Mouse (Mus musculus) MEL (cell line): Measurements from ENCODE around the gene Tmem50a. TPM values are rescaled to one million over a fixed set of nuclear protein-coding genes. Genes with fewer than 3 reads are reported as not detected.

Experiments used
- DNase-seq: peaks from one replicate; pipeline ENCODE4 v3.0.0; 2011; ENCODE audit warnings: low read depth, low spot score
- H3K27ac ChIP-seq: 2 replicates; pipeline ENCODE4 v1.5.1; 2012; ENCODE audit warnings: low read depth, mild to moderate bottlenecking, control low read depth, low read length, moderate library complexity; ENCODE audit not compliant: control insufficient read depth
- H3K27me3 ChIP-seq, 2 experiments: fragments of 150-350 bp in 1 of 2; sonication (generic) in 1 of 2; 2 replicates each; pipeline ENCODE4 v1.6.1; 2012; ENCODE audit warnings: low read length in 2 of 2, mild to moderate bottlenecking in 2 of 2, improper control_type of control experiment in 1 of 2, moderate library complexity in 1 of 2; ENCODE audit not compliant: insufficient read depth in 2 of 2, control insufficient read depth in 1 of 2
- H3K36me3 ChIP-seq, 2 experiments: 2 replicates each; pipeline ENCODE4 v1.6.1; 2012 to 2014; ENCODE audit warnings: low read length in 2 of 2, improper control_type of control experiment in 1 of 2, inconsistent platforms in 1 of 2, mild to moderate bottlenecking in 1 of 2; ENCODE audit not compliant: insufficient read depth in 2 of 2, control insufficient read depth in 1 of 2
- H3K4me1 ChIP-seq, 2 experiments: fragments of 150-350 bp in 1 of 2; sonication (generic) in 1 of 2; 2 replicates each; pipeline ENCODE4 v1.6.1; 2012; ENCODE audit warnings: low read length in 2 of 2, improper control_type of control experiment in 1 of 2, mild to moderate bottlenecking in 1 of 2; ENCODE audit not compliant: insufficient read depth in 2 of 2, control insufficient read depth in 1 of 2
- H3K4me3 ChIP-seq, 2 experiments: fragments of 150-350 bp in 1 of 2; sonication (generic) in 1 of 2; 2 replicates each; pipeline ENCODE4 v1.5.1; 2012; ENCODE audit warnings: low read depth in 2 of 2, low read length in 2 of 2, mild to moderate bottlenecking in 2 of 2, moderate library complexity in 2 of 2, control low read depth in 1 of 2, improper control_type of control experiment in 1 of 2; ENCODE audit not compliant: control insufficient read depth in 1 of 2, insufficient read depth in 1 of 2
- H3K79me2 ChIP-seq: 2 replicates; pipeline ENCODE4 v1.6.1; 2012; ENCODE audit warnings: mild to moderate bottlenecking, low read length, moderate library complexity; ENCODE audit not compliant: control insufficient read depth, poor library complexity, insufficient read depth
- H3K9ac ChIP-seq: 2 replicates; pipeline ENCODE4 v1.6.1; 2012; ENCODE audit warnings: low read depth, mild to moderate bottlenecking, control low read depth, low read length, moderate library complexity; ENCODE audit not compliant: control insufficient read depth, poor library complexity, severe bottlenecking
- H3K9me3 ChIP-seq: fragments of 150-350 bp; sonication (generic); replicated peaks from 2 replicates; pipeline ENCODE4 v1.6.1; 2012; ENCODE audit warnings: mild to moderate bottlenecking, low read length, improper control_type of control experiment, moderate library complexity; ENCODE audit not compliant: insufficient read depth
- BHLHE40 ChIP-seq: IDR thresholded peaks from 2 replicates; pipeline ENCODE4 v1.6.1; 2012; ENCODE audit warnings: low read depth, mild to moderate bottlenecking, inconsistent platforms, low read length, improper control_type of control experiment, borderline replicate concordance
- CHD2 ChIP-seq: IDR thresholded peaks from 2 replicates; pipeline ENCODE4 v1.6.1; 2011; ENCODE audit warnings: low read length, improper control_type of control experiment
- CTCF ChIP-seq, 3 experiments: IDR thresholded peaks in 2 of 3; conservative IDR thresholded peaks in 1 of 3; 2 replicates each; pipeline ENCODE4 v1.5.1; 2011 to 2012; ENCODE audit warnings: low read length in 3 of 3, low read depth in 2 of 3, mild to moderate bottlenecking in 2 of 3, improper control_type of control experiment in 1 of 3, inconsistent platforms in 1 of 3, mixed read lengths in 1 of 3, moderate library complexity in 1 of 3; ENCODE audit not compliant: control insufficient read depth in 1 of 3, insufficient read depth in 1 of 3, poor library complexity in 1 of 3, severe bottlenecking in 1 of 3
- E2F4 ChIP-seq: IDR thresholded peaks from 2 replicates; pipeline ENCODE4 v1.6.1; 2011; ENCODE audit warnings: low read depth, low read length, improper control_type of control experiment, borderline replicate concordance
- ELF1 ChIP-seq: IDR thresholded peaks from 2 replicates; pipeline ENCODE4 v1.6.1; 2014; ENCODE audit warnings: low read depth, mild to moderate bottlenecking, inconsistent platforms, low read length, improper control_type of control experiment, moderate library complexity
- EP300 ChIP-seq, 2 experiments: IDR thresholded peaks; 2 replicates each; pipeline ENCODE4 v1.6.1; 2011; ENCODE audit warnings: improper control_type of control experiment in 2 of 2, low read length in 2 of 2, low read depth in 1 of 2, mild to moderate bottlenecking in 1 of 2
- ETS1 ChIP-seq: IDR thresholded peaks from 2 replicates; pipeline ENCODE4 v1.6.1; 2012; ENCODE audit warnings: low read depth, mild to moderate bottlenecking, inconsistent platforms, low read length, improper control_type of control experiment, moderate library complexity
- GATA1 ChIP-seq: IDR thresholded peaks from 2 replicates; pipeline ENCODE4 v1.6.1; 2011; ENCODE audit warnings: low read depth, low read length, improper control_type of control experiment
- HCFC1 ChIP-seq: IDR thresholded peaks from 2 replicates; pipeline ENCODE4 v1.6.1; 2012; ENCODE audit warnings: low read depth, mild to moderate bottlenecking, inconsistent platforms, low read length, improper control_type of control experiment, moderate library complexity
- MAX ChIP-seq: IDR thresholded peaks from 2 replicates; pipeline ENCODE4 v1.6.1; 2011; ENCODE audit warnings: low read length, improper control_type of control experiment
- MAZ ChIP-seq: IDR thresholded peaks from 2 replicates; pipeline ENCODE4 v1.6.1; 2012; ENCODE audit warnings: low read depth, mild to moderate bottlenecking, inconsistent platforms, low read length, improper control_type of control experiment
- MEF2A ChIP-seq: IDR thresholded peaks from 2 replicates; pipeline ENCODE4 v1.6.1; 2014; ENCODE audit warnings: low read depth, mild to moderate bottlenecking, inconsistent platforms, low read length, improper control_type of control experiment; ENCODE audit not compliant: poor library complexity, insufficient replicate concordance, severe bottlenecking; ENCODE audit errors: extremely low read depth
- MXI1 ChIP-seq: IDR thresholded peaks from 2 replicates; pipeline ENCODE4 v1.6.1; 2011; ENCODE audit warnings: mild to moderate bottlenecking, low read depth, low read length, improper control_type of control experiment
- MYB ChIP-seq: IDR thresholded peaks from 2 replicates; pipeline ENCODE4 v1.6.1; 2011; ENCODE audit warnings: mild to moderate bottlenecking, low read depth, low read length, improper control_type of control experiment
- MYC ChIP-seq: IDR thresholded peaks from 2 replicates; pipeline ENCODE4 v1.6.1; 2011; ENCODE audit warnings: low read depth, mild to moderate bottlenecking, low read length, improper control_type of control experiment, moderate library complexity
- NELFE ChIP-seq: IDR thresholded peaks from 2 replicates; pipeline ENCODE4 v1.6.1; 2011; ENCODE audit warnings: low read depth, low read length, improper control_type of control experiment
- NRF1 ChIP-seq: IDR thresholded peaks from 2 replicates; pipeline ENCODE4 v1.6.1; 2014; ENCODE audit warnings: low read depth, mild to moderate bottlenecking, inconsistent platforms, low read length, improper control_type of control experiment, moderate library complexity; ENCODE audit not compliant: poor library complexity, insufficient read depth, severe bottlenecking
- POLR2A ChIP-seq, 2 experiments: IDR thresholded peaks; 2 replicates each; pipeline ENCODE4 v1.6.1; 2011 to 2012; ENCODE audit warnings: low read length in 2 of 2, mild to moderate bottlenecking in 2 of 2, control low read depth in 1 of 2, improper control_type of control experiment in 1 of 2, low read depth in 1 of 2, moderate library complexity in 1 of 2; ENCODE audit not compliant: control insufficient read depth in 1 of 2, insufficient read depth in 1 of 2, poor library complexity in 1 of 2
- POLR2AphosphoS2 ChIP-seq: IDR thresholded peaks from 2 replicates; pipeline ENCODE4 v1.6.1; 2011; ENCODE audit warnings: low read length, improper control_type of control experiment
- POLR2AphosphoS5 ChIP-seq: IDR thresholded peaks from 2 replicates; pipeline ENCODE4 v1.6.1; 2012; ENCODE audit warnings: low read depth, borderline replicate concordance, mild to moderate bottlenecking, inconsistent platforms, low read length, moderate library complexity, mixed read lengths
- RAD21 ChIP-seq: IDR thresholded peaks from 2 replicates; pipeline ENCODE4 v1.6.1; 2011; ENCODE audit warnings: mild to moderate bottlenecking, low read depth, low read length, improper control_type of control experiment
- RCOR1 ChIP-seq: IDR thresholded peaks from 2 replicates; pipeline ENCODE4 v1.6.1; 2012; ENCODE audit warnings: low read depth, mild to moderate bottlenecking, inconsistent platforms, low read length, improper control_type of control experiment
- SIN3A ChIP-seq: IDR thresholded peaks from 2 replicates; pipeline ENCODE4 v1.6.1; 2012; ENCODE audit warnings: low read length, improper control_type of control experiment, inconsistent platforms
- TAL1 ChIP-seq: IDR thresholded peaks from 2 replicates; pipeline ENCODE4 v1.6.1; 2012; ENCODE audit warnings: mild to moderate bottlenecking, inconsistent platforms, low read length, moderate library complexity, mixed read lengths
- TBP ChIP-seq: IDR thresholded peaks from 2 replicates; pipeline ENCODE4 v1.8.0; 2011; ENCODE audit warnings: low read depth, low read length, improper control_type of control experiment
- TCF12 ChIP-seq: IDR thresholded peaks from 2 replicates; pipeline ENCODE4 v1.6.1; 2014; ENCODE audit warnings: low read depth, mild to moderate bottlenecking, inconsistent platforms, low read length, improper control_type of control experiment, moderate library complexity
- UBTF ChIP-seq: IDR thresholded peaks from 2 replicates; pipeline ENCODE4 v1.6.1; 2012; ENCODE audit warnings: low read depth, mild to moderate bottlenecking, inconsistent platforms, low read length, improper control_type of control experiment, moderate library complexity, borderline replicate concordance; ENCODE audit not compliant: insufficient read depth
- ZKSCAN1 ChIP-seq: IDR thresholded peaks from 2 replicates; pipeline ENCODE4 v1.6.1; 2012; ENCODE audit warnings: low read depth, mild to moderate bottlenecking, inconsistent platforms, low read length, improper control_type of control experiment, moderate library complexity
- ZMIZ1 ChIP-seq: IDR thresholded peaks from 2 replicates; pipeline ENCODE4 v1.6.1; 2012; ENCODE audit warnings: low read depth, mild to moderate bottlenecking, inconsistent platforms, low read length, improper control_type of control experiment, moderate library complexity
- ZNF384 ChIP-seq: IDR thresholded peaks from 2 replicates; pipeline ENCODE4 v1.6.1; 2012; ENCODE audit warnings: low read depth, mild to moderate bottlenecking, inconsistent platforms, low read length, improper control_type of control experiment
- polyA plus RNA-seq, 2 experiments: library from polyadenylated mRNA; stranded (reverse) in 1 of 2; unstranded in 1 of 2; fragments of >175 nt in 1 of 2; fragments of >200 nt in 1 of 2; gene quantifications; 2 replicates each; pipeline versions ENCODE4 v1.2.1 to v1.2.4; 2012; ENCODE audit warnings: low replicate concordance in 2 of 2, low read depth in 1 of 2; ENCODE audit not compliant: insufficient read length in 2 of 2, insufficient read depth in 1 of 2, missing spikeins in 1 of 2
- total RNA-seq: library from RNA; depleted of rRNA; stranded (reverse); fragments of 300-350 nt; gene quantifications from 2 replicates; pipeline ENCODE4 v1.2.3, GENCODE M21; 2012

The Tmem50a gene
- total and polyA plus RNA-seq, 3 experiments, result 58.5 to 115 TPM; not detected in 1

GRCm38 (mm10) chr4:134863937-134864729 is 50.7 kb downstream of the Tmem50a start, which contains the start of gene Rhd:
Gene Rhd, plus strand, starts transcription at chr4:134864536.
- Histone ChIP-seq H3K4me1 (peaks cover 16 to 32% of the 10 kb centered on the region in 2 experiments), H3K27me3 (no peaks in the 10 kb centered on the region), H3K9me3 (no peaks in the 10 kb centered on the region), H3K9ac (peak within 1 kb of the TSS; percentile 73), H3K4me3 (peak within 1 kb of the TSS; percentile 56 to 77), H3K27ac (peak within 1 kb of the TSS; percentile 85), H3K36me3 (peaks cover 0 to 26% of the 10 kb centered on the region in 2 experiments; a peak in 2 of 4 replicates), H3K79me2 (no peaks in the 10 kb centered on the region)
- TF ChIP-seq RCOR1, result peak; percentile 48; the same call in 1 of the 2 replicates
- peak; percentile 85 for TF ChIP-seq GATA1
- 0 out of 2 replicates have a peak, but pooled peaks have one; percentile 86 for TF ChIP-seq UBTF
- TF ChIP-seq HCFC1, result no peak
- TF ChIP-seq MEF2A, result no peak
- TF ChIP-seq NELFE, result 0 out of 2 replicates have a peak, but pooled peaks have one; percentile 33
- TF ChIP-seq RAD21, result no peak
- TF ChIP-seq MYC, result no peak
- peak; percentile 75 for TF ChIP-seq MXI1
- TF ChIP-seq MYB, result peak; percentile 27; the same call in 1 of the 2 replicates
- TF ChIP-seq CTCF (IDR thresholded peaks at IDR 0.05 in 2 of 3, conservative IDR thresholded peaks at IDR 0.05 in 1 of 3; ENCODE audit: control insufficient read depth in 1 of 3, insufficient read depth in 1 of 3, low read depth in 2 of 3, low read length in 3 of 3, poor library complexity in 1 of 3, severe bottlenecking in 1 of 3), result no peak
- TF ChIP-seq POLR2A (IDR thresholded peaks at IDR 0.05; ENCODE audit: control insufficient read depth in 1 of 2, insufficient read depth in 1 of 2, low read depth in 1 of 2, low read length in 2 of 2, poor library complexity in 1 of 2), result peak; percentile 28 to 47; a peak in 2 of 4 replicates
- no peak for TF ChIP-seq CHD2
- no peak for TF ChIP-seq POLR2AphosphoS5
- TF ChIP-seq ZKSCAN1, result no peak
- TF ChIP-seq ZNF384, result no peak
- TF ChIP-seq ZMIZ1, result peak; percentile 61
- peak; percentile 80 for TF ChIP-seq ETS1
- TF ChIP-seq EP300 (IDR thresholded peaks at IDR 0.05; ENCODE audit: low read depth in 1 of 2, low read length in 2 of 2), result peak; percentile 75 to 82
- 0 out of 2 replicates have a peak, but pooled peaks have one; percentile 56 for TF ChIP-seq E2F4
- peak; percentile 87 for TF ChIP-seq TCF12
- peak; percentile 33; the same call in 1 of the 2 replicates for TF ChIP-seq BHLHE40
- peak; percentile 56; the same call in 1 of the 2 replicates for TF ChIP-seq TBP
- TF ChIP-seq MAX, result no peak; the same call in 1 of the 2 replicates
- peak; percentile 65; the same call in 1 of the 2 replicates for TF ChIP-seq MAZ
- TF ChIP-seq ELF1, result no peak
- TF ChIP-seq TAL1, result peak; percentile 72
- peak; percentile 87 for TF ChIP-seq SIN3A
- TF ChIP-seq NRF1, result no peak
- no peak for TF ChIP-seq POLR2AphosphoS2
- peak; percentile 81 for DNase-seq
